Mouse (Mus musculus) forebrain, postnatal 0 days (tissue): ENCODE results near the gene Fan1. TPM values are rescaled to one million over a fixed set of nuclear protein-coding genes. Genes with fewer than 3 reads are reported as not detected.
A peak's percentile ranks its signal among the peaks of the same experiment; 100 is the strongest.

Experiments
- ATAC-seq: fragments of 200-750 bp; cut with Nextera tagmentation; 2 replicates; pipeline ENCODE4 v1.8.0; 2017; ENCODE audit warnings: mild to moderate bottlenecking, moderate library complexity
- DNase-seq: peaks from one replicate; pipeline ENCODE4 v3.0.0-alpha.2; 2015
- H3K27ac ChIP-seq: fragments of 300-500 bp; sonication (generic); 2 replicates; pipeline ENCODE4 v1.5.1; 2014; ENCODE audit warnings: low read depth, mild to moderate bottlenecking, antibody characterized with exemption, low read length, moderate library complexity, mixed read lengths
- H3K27me3 ChIP-seq: fragments of 300-500 bp; sonication (generic); 2 replicates; pipeline ENCODE4 v1.6.1; 2014; ENCODE audit warnings: mild to moderate bottlenecking, low read length, mixed read lengths; ENCODE audit not compliant: insufficient read depth
- H3K36me3 ChIP-seq: fragments of 300-500 bp; sonication (generic); 2 replicates; pipeline ENCODE4 v1.6.1; 2014; ENCODE audit warnings: mild to moderate bottlenecking, moderate library complexity; ENCODE audit not compliant: insufficient read depth
- H3K4me1 ChIP-seq: fragments of 300-500 bp; sonication (generic); 2 replicates; pipeline ENCODE4 v1.6.1; 2014; ENCODE audit warnings: antibody characterized with exemption; ENCODE audit not compliant: insufficient read depth
- H3K4me2 ChIP-seq: fragments of 300-500 bp; sonication (generic); 2 replicates; pipeline ENCODE4 v1.6.1; 2014; ENCODE audit warnings: low read depth, mild to moderate bottlenecking, moderate library complexity
- H3K4me3 ChIP-seq: fragments of 300-500 bp; sonication (generic); 2 replicates; pipeline ENCODE4 v1.5.1; 2014; ENCODE audit warnings: low read depth, low read length, mixed read lengths
- H3K9ac ChIP-seq: fragments of 300-500 bp; sonication (generic); 2 replicates; pipeline ENCODE4 v1.6.1; 2014; ENCODE audit warnings: mild to moderate bottlenecking
- H3K9me3 ChIP-seq: fragments of 300-500 bp; sonication (generic); 2 replicates; pipeline ENCODE4 v1.6.1; 2016; ENCODE audit warnings: low read length
- CTCF ChIP-seq: sonication (generic); IDR thresholded peaks from 2 replicates; pipeline ENCODE4 v1.5.1; 2016; ENCODE audit warnings: antibody characterized with exemption, control low read depth, low read depth
- WGBS: fragments of 180-500 bp; shearing (Covaris S2); extraction: QIAGEN DNeasy Blood & Tissue Kit; methylation state at CpG from one replicate; pipeline ENCODE4 v1.1.7; 2014; 5-methylcytosine and 5-hydroxymethylcytosine counted together
- polyA plus RNA-seq: library from polyadenylated mRNA; unstranded; fragments of >200 nt; fragmentation: Nextera tagmentation; extraction: Ambion mirVana; gene quantifications from 2 replicates; pipeline ENCODE4 v1.2.1, GENCODE M21; 2015
- total RNA-seq: library from RNA; depleted of rRNA; stranded (reverse); fragments of >200 nt; gene quantifications from 2 replicates; pipeline ENCODE4 v1.2.3, GENCODE M21; 2014; rRNA removed

Gene Fan1
- total RNA-seq (6.5 and 11.2 TPM in 2 replicates), polyA plus RNA-seq (1.6 and 4.0 TPM in 2 replicates)

DNA sequence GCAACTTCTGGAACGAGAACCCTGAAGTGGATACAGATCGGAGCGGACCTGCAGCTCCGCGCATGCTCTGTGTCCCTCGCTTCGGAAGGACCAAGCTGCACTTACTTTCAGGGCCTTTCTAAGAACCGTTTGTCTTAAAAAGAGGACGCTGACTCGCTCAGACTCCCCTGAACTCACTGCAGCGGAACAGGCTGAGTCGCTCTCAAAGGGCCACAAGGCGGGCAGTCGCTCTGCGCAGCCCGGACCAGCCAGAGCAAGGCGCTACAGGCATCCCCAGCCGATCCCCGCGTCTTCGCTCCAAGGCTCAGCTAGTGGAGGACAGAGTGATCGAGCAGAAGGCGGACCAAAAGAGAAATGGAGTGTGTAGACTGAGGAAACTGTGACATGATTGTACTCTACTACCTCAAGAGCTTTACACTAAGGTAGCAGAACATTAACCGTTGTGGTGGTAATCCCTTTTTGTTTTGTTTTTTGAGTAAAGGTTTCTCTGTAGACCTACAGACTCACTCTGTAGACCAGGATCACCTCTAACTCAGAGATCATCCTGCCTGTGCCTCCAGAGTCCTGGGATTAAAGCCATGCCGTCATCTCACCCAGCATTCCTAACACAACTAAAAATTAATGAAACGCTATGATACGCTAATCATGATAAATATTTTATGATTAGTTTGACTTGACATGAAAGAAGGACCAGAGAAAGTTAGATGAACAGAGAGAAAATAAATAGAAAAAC is at the start of gene Fan1:
Fan1 (minus strand) TSS at position 266 of the 733 bp plus-strand sequence.
- ATAC-seq, result peak; percentile 98
- H3K4me3 ChIP-seq, result peak within 1 kb of the TSS; percentile 65
- peak; percentile 66 for TF ChIP-seq CTCF
- peak within 1 kb of the TSS; percentile 57 for H3K9ac ChIP-seq
- 4% methylated on average over 27 of the region's 27 CpGs for WGBS
- no peaks in the 10 kb centered on the region for H3K27me3 ChIP-seq
- no peaks in the 10 kb centered on the region for H3K9me3 ChIP-seq
- H3K36me3 ChIP-seq, result peaks cover 28% of the 10 kb centered on the region
- DNase-seq, result peak; percentile 92
- H3K4me1 ChIP-seq, result no peaks in the 10 kb centered on the region
- H3K4me2 ChIP-seq, result peak within 1 kb of the TSS; percentile 54
- H3K27ac ChIP-seq, result peak within 1 kb of the TSS; percentile 86

- DNase-seq, result no peak
- Histone ChIP-seq H3K4me2 (no peak overlapping the region), H3K36me3 (no peaks in the 10 kb centered on the region), H3K9me3 (no peaks in the 10 kb centered on the region), H3K4me1 (no peaks in the 10 kb centered on the region), H3K27me3 (no peaks in the 10 kb centered on the region), H3K9ac (no peak overlapping the region), H3K4me3 (no peak overlapping the region), H3K27ac (no peak overlapping the region)
- no peak for ATAC-seq
- no peak for TF ChIP-seq CTCF
- WGBS, result 93% methylated on average over 8 of the region's 8 CpGs
Measured at GRCm38 (mm10) chr7:64403989-64404388, 30.1 kb upstream of the Fan1 start.

GRCm38 (mm10) chr7:64402452-64402851 is 28.6 kb upstream of the Fan1 start:
- no peak for TF ChIP-seq CTCF
- ATAC-seq (no peak), DNase-seq (no peak)
- no peak overlapping the region for H3K9ac ChIP-seq
- no peak overlapping the region for H3K27ac ChIP-seq
- no peak overlapping the region for H3K4me3 ChIP-seq
- H3K36me3 ChIP-seq, result no peaks in the 10 kb centered on the region
- H3K4me2 ChIP-seq, result no peak overlapping the region
- 91% methylated on average over 4 of the region's 4 CpGs for WGBS
- no peaks in the 10 kb centered on the region for H3K27me3 ChIP-seq
- H3K9me3 ChIP-seq, result no peaks in the 10 kb centered on the region
- H3K4me1 ChIP-seq, result no peaks in the 10 kb centered on the region

GRCm38 (mm10) chr7:64400725-64401124 is 26.8 kb upstream of the Fan1 start:
- Histone ChIP-seq H3K27ac (no peak overlapping the region), H3K9ac (no peak overlapping the region), H3K4me2 (no peak overlapping the region), H3K36me3 (no peaks in the 10 kb centered on the region), H3K27me3 (no peaks in the 10 kb centered on the region), H3K4me3 (no peak overlapping the region), H3K9me3 (no peaks in the 10 kb centered on the region), H3K4me1 (no peaks in the 10 kb centered on the region)
- DNase-seq (no peak), ATAC-seq (no peak)
- no peak for TF ChIP-seq CTCF
- 75% methylated on average over 1 of the region's 1 CpGs for WGBS

DNA sequence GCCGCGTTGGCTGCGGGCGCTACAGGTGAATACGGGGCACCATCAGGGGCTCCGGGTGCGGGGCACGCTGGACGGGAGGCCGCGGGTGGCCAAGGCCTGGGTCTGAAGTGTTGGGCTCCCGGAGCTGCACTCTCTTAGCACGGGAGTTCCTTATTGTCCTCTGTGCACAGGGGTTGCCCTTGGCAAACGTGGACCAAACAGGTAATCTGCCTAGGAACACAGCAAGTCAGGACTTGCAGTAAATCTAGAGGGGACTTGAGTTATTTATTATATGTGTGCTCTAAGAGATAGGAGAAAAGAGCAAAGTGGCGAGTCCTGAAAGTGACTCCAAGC is 18.9 kb upstream of the Fan1 start:
- DNase-seq (no peak), ATAC-seq (no peak)
- Histone ChIP-seq H3K9ac (peak overlapping the region; percentile 76), H3K27ac (peak overlapping the region; percentile 77), H3K4me1 (0 out of 2 replicates have a peak, but pooled peaks cover 8% of the 10 kb centered on the region), H3K27me3 (no peaks in the 10 kb centered on the region), H3K4me2 (peak overlapping the region; percentile 95), H3K9me3 (no peaks in the 10 kb centered on the region), H3K36me3 (peaks cover 6% of the 10 kb centered on the region), H3K4me3 (peak overlapping the region; percentile 57)
- 1% methylated on average over 15 of the region's 15 CpGs for WGBS
- no peak for TF ChIP-seq CTCF

DNA sequence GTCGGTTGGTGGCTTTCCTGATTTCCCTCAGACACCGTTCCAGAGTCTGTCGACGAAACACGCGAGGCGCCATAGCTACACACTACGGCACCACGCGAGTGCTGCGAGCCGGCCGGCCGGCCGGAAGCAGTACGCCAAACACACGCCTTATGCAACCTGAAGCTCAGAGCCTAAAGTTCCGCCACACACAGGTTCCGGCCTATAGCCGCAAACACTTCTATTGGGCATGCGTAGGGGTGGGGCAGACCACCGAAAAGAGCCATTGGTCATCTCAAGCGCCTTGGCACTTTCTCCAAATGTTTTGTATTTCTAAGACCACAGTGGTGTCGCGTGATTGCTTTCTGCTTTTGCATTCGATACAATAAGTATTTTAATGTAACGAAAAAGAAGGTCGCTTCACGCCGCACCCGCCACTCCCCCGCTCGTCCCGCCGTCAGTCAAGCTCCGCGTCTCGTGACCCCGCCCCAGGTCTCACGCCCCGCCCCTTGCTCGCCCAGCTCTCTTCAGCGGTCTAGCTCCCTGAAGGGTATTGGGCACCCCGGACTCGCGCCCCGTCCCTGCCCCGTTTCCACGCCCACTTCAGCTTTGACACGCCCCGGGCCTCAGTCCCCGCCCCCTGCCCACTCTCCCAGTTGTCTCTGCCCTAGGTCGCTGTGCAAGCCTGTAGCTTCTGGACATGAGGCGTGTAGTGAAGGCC is 18.4 kb upstream of the Fan1 start, which contains the start of the genes Mphosph10 and Mcee:
Mphosph10 (minus strand) TSS at position 147 of the 697 bp plus-strand sequence.
Mcee (plus strand) TSS at position 486 of the 697 bp plus-strand sequence.
- Histone ChIP-seq H3K27me3 (no peaks in the 10 kb centered on the region), H3K4me3 (peak within 1 kb of the TSS; percentile 57), H3K9me3 (no peaks in the 10 kb centered on the region), H3K27ac (peak within 1 kb of the TSS; percentile 77), H3K4me2 (peak within 1 kb of the TSS; percentile 95), H3K9ac (peak within 1 kb of the TSS; percentile 76), H3K4me1 (0 out of 2 replicates have a peak, but pooled peaks cover 8% of the 10 kb centered on the region), H3K36me3 (peaks cover 9% of the 10 kb centered on the region)
- peak; percentile 99 for ATAC-seq
- 3% methylated on average over 54 of the region's 54 CpGs for WGBS
- peak; percentile 95 for DNase-seq
- TF ChIP-seq CTCF, result peak; percentile 40; the same call in 1 of the 2 replicates

DNA sequence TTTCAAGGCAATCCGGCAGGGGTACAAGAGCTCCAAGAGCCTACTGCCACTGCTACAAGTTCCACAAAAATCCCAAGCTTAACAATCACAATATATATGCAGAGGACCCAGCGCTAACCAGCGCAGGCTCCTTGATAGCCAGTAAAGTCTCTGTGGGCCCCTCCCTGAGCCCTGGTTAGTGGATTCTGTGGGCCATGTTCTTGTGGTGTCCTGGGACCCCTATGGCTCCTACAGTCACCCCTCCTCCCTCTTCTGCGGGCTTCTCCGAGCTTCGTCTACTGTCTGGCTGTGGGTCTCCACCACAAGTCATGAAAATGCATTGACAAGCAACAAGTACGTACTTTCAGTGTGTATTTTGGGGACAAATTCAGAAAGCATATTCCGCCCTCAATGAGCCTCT is 17.6 kb upstream of the Fan1 start:
- 3% methylated on average over 8 of the region's 8 CpGs for WGBS
- H3K9me3 ChIP-seq, result no peaks in the 10 kb centered on the region
- H3K4me1 ChIP-seq, result 0 out of 2 replicates have a peak, but pooled peaks cover 8% of the 10 kb centered on the region
- peaks cover 17% of the 10 kb centered on the region for H3K36me3 ChIP-seq
- no peaks in the 10 kb centered on the region for H3K27me3 ChIP-seq
- DNase-seq (no peak), ATAC-seq (no peak)
- no peak for TF ChIP-seq CTCF
- peak overlapping the region; percentile 95 for H3K4me2 ChIP-seq
- H3K27ac ChIP-seq, result peak overlapping the region; percentile 77; the same call in 1 of the 2 replicates
- peak overlapping the region; percentile 76 for H3K9ac ChIP-seq
- peak overlapping the region; percentile 57 for H3K4me3 ChIP-seq
